Mouse (Mus musculus) layer of hippocampus, postnatal 10 days (tissue): ENCODE data around the gene Fscn3. TPM values are rescaled to one million over a fixed set of nuclear protein-coding genes. Genes with fewer than 3 reads are reported as not detected.

ENCODE experiments used
- DNase-seq, 2 experiments: peaks; one replicate each; pipeline ENCODE4 v3.0.0; 2021; ENCODE audit warnings: low spot score in 2 of 2
- long read RNA-seq: library from polyadenylated mRNA; stranded (forward); transcript quantifications from one replicate; pipeline ENCODE4 v2.0.0, GENCODE M21; 2023
- total RNA-seq, 2 experiments: library from RNA; stranded (reverse); gene quantifications; 2 replicates each; pipeline ENCODE4 v1.2.3; 2021

The Fscn3 gene
- total RNA-seq = not detected
- long read RNA-seq = 0 reads

- no peak for DNase-seq
Measured at GRCm38 (mm10) chr6:28427096-28427839, at the start of gene Fscn3. TSS of gene Fscn3 (plus strand) at chr6:28427789.

GRCm38 (mm10) chr6:28381983-28382382 lies 45.6 kb upstream of the Fscn3 start:
- no peak for DNase-seq

- DNase-seq = no peak
Measured at GRCm38 (mm10) chr6:28385169-28385568, 42.4 kb upstream of the Fscn3 start.

- DNase-seq = no peak
Measured at GRCm38 (mm10) chr6:28389038-28389437, 38.6 kb upstream of the Fscn3 start.

GRCm38 (mm10) chr6:28396051-28396852 lies 31.3 kb upstream of the Fscn3 start:
- DNase-seq = no peak

GRCm38 (mm10) chr6:28396853-28397457 lies 30.6 kb upstream of the Fscn3 start:
- DNase-seq = peak in 1 of 2 experiments; percentile 31

- peak in 1 of 2 experiments; percentile 38 for DNase-seq
Measured at GRCm38 (mm10) chr6:28397681-28398203, 29.8 kb upstream of the Fscn3 start, which contains the start of gene Zfp800. TSS of gene Zfp800 (minus strand) at chr6:28398005.

GRCm38 (mm10) chr6:28398726-28399125 lies 28.9 kb upstream of the Fscn3 start:
- DNase-seq = no peak

- DNase-seq = no peak
Measured at GRCm38 (mm10) chr6:28399791-28400190, 27.8 kb upstream of the Fscn3 start.

GRCm38 (mm10) chr6:28410053-28410452 lies 17.5 kb upstream of the Fscn3 start:
- DNase-seq = no peak

- DNase-seq = no peak
Measured at GRCm38 (mm10) chr6:28411236-28411635, 16.4 kb upstream of the Fscn3 start.

- DNase-seq = no peak
Measured at GRCm38 (mm10) chr6:28416981-28417380, 10.6 kb upstream of the Fscn3 start.

- DNase-seq = peak; percentile 72 to 81
Measured at GRCm38 (mm10) chr6:28418449-28418848, 9.1 kb upstream of the Fscn3 start.

- DNase-seq = no peak
Measured at GRCm38 (mm10) chr6:28419673-28420072, 7.9 kb upstream of the Fscn3 start.

GRCm38 (mm10) chr6:28420361-28420760 lies 7.2 kb upstream of the Fscn3 start:
- DNase-seq = no peak

- DNase-seq = peak in 1 of 2 experiments; percentile 34
Measured at GRCm38 (mm10) chr6:28420865-28421264, 6.7 kb upstream of the Fscn3 start.

- peak; percentile 89 to 94 for DNase-seq
Measured at GRCm38 (mm10) chr6:28421469-28422000, 6.1 kb upstream of the Fscn3 start.

GRCm38 (mm10) chr6:28422651-28423290 lies 4.8 kb upstream of the Fscn3 start:
- DNase-seq = peak in 1 of 2 experiments; percentile 19

- peak; percentile 94 to 96 for DNase-seq
Measured at GRCm38 (mm10) chr6:28423313-28423712, 4.3 kb upstream of the Fscn3 start, which contains the start of gene Arf5. TSS of gene Arf5 (plus strand) at chr6:28423560.
